Mouse (Mus musculus): ENCODE data around the gene Zfp712.

DNA sequence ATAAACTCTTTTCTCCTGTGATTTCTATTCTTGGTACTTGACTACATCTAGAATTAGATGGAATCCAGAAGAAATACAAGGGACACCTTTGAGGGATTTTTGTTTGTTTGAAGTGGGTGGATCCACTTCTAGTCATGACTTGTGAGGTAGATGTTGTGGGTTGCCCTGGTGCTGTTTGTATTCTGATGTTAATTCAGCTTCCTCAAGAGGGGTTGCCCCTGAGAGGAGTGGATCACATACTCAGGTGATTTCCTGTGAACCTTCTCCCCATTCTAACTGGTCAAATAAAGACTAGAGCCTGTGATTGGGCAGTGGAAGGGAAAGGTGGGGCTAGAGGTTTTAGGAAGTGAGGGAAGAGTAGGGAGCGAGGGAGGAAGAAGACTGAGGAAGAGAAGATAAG is 21.0 kb upstream of the Zfp712 start:
- TF ChIP-seq CHD2 (IDR thresholded peaks at IDR 0.05; ENCODE audit: low read depth, low read length) (no peak), ZC3H11A (IDR thresholded peaks at IDR 0.05; ENCODE audit: borderline replicate concordance, low read depth, low read length) (no peak), MAFK (IDR thresholded peaks at IDR 0.05; ENCODE audit: insufficient read depth, low read depth, low read length) (no peak), HCFC1 (IDR thresholded peaks at IDR 0.05; ENCODE audit: borderline replicate concordance, insufficient read depth, low read length) (no peak), ZNF384 (IDR thresholded peaks at IDR 0.05; ENCODE audit: low read depth, low read length) (no peak)
